Mouse (Mus musculus) liver, embryonic 13.5 days (tissue): ENCODE data around the gene Pdik1l. TPM values are rescaled to one million over a fixed set of nuclear protein-coding genes. Genes with fewer than 3 reads are reported as not detected.

Source experiments
- ATAC-seq: fragments of 200-750 bp; cut with Nextera tagmentation; 2 replicates; pipeline ENCODE4 v1.8.0; 2017; ENCODE audit warnings: low read depth, mild to moderate bottlenecking, moderate number of reproducible peaks, moderate library complexity
- DNase-seq: peaks from one replicate; pipeline ENCODE4 v3.0.0; 2022
- H3K27ac ChIP-seq: fragments of 300-500 bp; sonication (generic); 2 replicates; pipeline ENCODE4 v1.5.1; 2015; ENCODE audit warnings: moderate library complexity, mild to moderate bottlenecking, inconsistent platforms
- H3K27me3 ChIP-seq: fragments of 300-500 bp; sonication (generic); 2 replicates; pipeline ENCODE4 v1.6.1; 2015; ENCODE audit warnings: mild to moderate bottlenecking, inconsistent platforms
- H3K36me3 ChIP-seq: fragments of 300-500 bp; sonication (generic); 2 replicates; pipeline ENCODE4 v1.6.1; 2015; ENCODE audit warnings: mild to moderate bottlenecking, inconsistent platforms
- H3K4me1 ChIP-seq: fragments of 300-500 bp; sonication (generic); replicated peaks from 2 replicates; pipeline ENCODE4 v1.6.1; 2015; ENCODE audit warnings: inconsistent platforms
- H3K4me2 ChIP-seq: fragments of 300-500 bp; sonication (generic); 2 replicates; pipeline ENCODE4 v1.6.1; 2015; ENCODE audit warnings: inconsistent platforms, mild to moderate bottlenecking, moderate library complexity
- H3K4me3 ChIP-seq: fragments of 300-500 bp; sonication (generic); replicated peaks from 2 replicates; pipeline ENCODE4 v1.5.1; 2015; ENCODE audit warnings: mild to moderate bottlenecking, inconsistent platforms
- H3K9ac ChIP-seq: fragments of 300-500 bp; sonication (generic); 2 replicates; pipeline ENCODE4 v1.6.1; 2015; ENCODE audit warnings: mild to moderate bottlenecking, inconsistent platforms
- H3K9me3 ChIP-seq: fragments of 300-500 bp; sonication (generic); replicated peaks from 2 replicates; pipeline ENCODE4 v1.6.1; 2016; ENCODE audit warnings: inconsistent platforms
- WGBS: fragments of 180-500 bp; shearing (Covaris S2); methylation state at CpG from one replicate; pipeline ENCODE4 v1.1.7; 2015; ENCODE audit not compliant: insufficient replicate concordance; 5-methylcytosine and 5-hydroxymethylcytosine counted together
- polyA plus RNA-seq: library from polyadenylated mRNA; unstranded; fragments of >200 nt; fragmentation: Nextera tagmentation; extraction: Ambion mirVana; gene quantifications from 2 replicates; pipeline ENCODE4 v1.2.1, GENCODE M21; 2015

The Pdik1l gene
- polyA plus RNA-seq, 1 experiment from 2014 or later: 12.3 TPM

DNA sequence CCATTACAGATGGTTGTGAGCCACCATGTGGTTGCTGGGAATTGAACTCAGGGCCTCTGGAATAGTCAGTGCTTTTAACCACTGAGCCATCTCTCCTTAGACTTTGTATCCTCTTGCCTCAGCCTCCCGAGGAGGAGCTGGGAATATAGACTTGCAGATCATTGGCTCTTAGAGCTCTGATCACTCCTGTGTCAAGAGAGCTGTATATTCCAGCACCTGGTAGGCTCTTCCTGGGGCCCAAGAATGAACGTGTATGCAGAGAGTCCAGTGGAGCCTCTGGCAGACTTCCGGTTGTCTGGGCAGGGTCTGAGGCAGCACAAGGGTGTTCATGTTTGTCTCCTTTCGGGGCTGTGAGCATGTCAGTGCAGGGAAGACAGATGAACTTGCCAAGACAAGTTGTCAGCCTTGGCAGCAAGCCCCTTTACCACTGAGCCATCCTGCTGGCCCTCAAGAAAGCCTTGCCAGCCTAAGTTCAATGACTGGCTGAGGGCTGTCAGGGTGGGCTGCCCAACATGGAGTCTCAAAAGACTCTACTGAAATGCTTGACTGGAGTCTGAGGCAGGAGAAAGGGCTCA is 26.5 kb upstream of the Pdik1l start:
- Histone ChIP-seq H3K4me1 (no peaks in the 10 kb centered on the region), H3K36me3 (no peaks in the 10 kb centered on the region), H3K27ac (no peak overlapping the region), H3K9me3 (peaks cover 5% of the 10 kb centered on the region), H3K27me3 (0 out of 2 replicates have a peak, but pooled peaks cover 7% of the 10 kb centered on the region), H3K9ac (no peak overlapping the region), H3K4me2 (no peak overlapping the region), H3K4me3 (no peak overlapping the region)
- DNase-seq: no peak
- 56% methylated on average over 4 of the region's 4 CpGs for WGBS
- no peak for ATAC-seq

DNA sequence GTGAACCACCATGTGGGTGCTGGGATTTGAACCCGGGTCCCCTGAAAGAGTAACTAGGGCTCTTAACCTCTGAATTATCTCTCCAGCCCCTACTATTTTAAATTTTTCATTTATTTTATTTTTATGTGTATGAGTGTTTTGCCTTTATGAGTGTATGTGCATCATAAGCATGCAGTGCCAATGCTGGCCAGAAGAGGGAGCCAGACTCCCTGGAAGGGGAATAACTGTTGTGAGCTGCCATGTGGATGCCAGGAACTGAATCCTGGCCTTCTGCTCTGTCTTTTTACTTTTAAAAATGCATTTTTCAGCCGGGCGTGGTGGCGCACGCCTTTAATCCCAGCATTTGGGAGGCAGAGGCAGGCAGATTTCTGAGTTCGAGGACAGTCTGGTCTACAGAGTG is 25.2 kb upstream of the Pdik1l start:
- ATAC-seq (no peak), DNase-seq (no peak)
- Histone ChIP-seq H3K4me1 (no peaks in the 10 kb centered on the region; the same call in 1 of the 2 replicates), H3K36me3 (no peaks in the 10 kb centered on the region), H3K4me3 (no peak overlapping the region), H3K4me2 (no peak overlapping the region), H3K9me3 (peaks cover 5% of the 10 kb centered on the region), H3K9ac (no peak overlapping the region), H3K27me3 (0 out of 2 replicates have a peak, but pooled peaks cover 7% of the 10 kb centered on the region), H3K27ac (no peak overlapping the region)
- WGBS: 80% methylated on average over 6 of the region's 6 CpGs

DNA sequence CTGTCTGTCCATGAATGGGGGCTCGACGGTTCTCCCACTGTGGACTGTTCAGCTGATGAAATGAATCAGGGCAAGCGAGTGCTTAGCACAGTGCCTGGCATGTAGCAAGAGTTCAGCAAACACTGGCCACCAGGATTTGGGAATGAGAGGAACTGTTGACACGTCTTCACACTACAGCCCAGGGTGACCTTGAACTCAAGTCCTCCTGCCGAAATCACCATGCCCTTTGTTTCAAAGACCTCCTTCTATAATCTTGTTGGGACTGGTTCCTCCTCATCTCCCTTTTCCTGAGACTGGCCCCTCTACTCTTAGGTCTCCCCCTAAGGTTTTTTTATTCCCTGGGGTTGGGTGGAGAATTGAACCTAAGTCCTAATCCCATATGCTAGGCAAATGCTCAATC is 24.6 kb upstream of the Pdik1l start:
- DNase-seq: no peak
- WGBS: 78% methylated on average over 5 of the region's 5 CpGs
- 0 out of 2 replicates have a peak, but pooled peaks cover 7% of the 10 kb centered on the region for H3K27me3 ChIP-seq
- no peak for ATAC-seq
- H3K9ac ChIP-seq: no peak overlapping the region
- no peak overlapping the region for H3K4me3 ChIP-seq
- peaks cover 3% of the 10 kb centered on the region for H3K4me1 ChIP-seq
- no peak overlapping the region for H3K4me2 ChIP-seq
- peaks cover 5% of the 10 kb centered on the region for H3K9me3 ChIP-seq
- H3K36me3 ChIP-seq: no peaks in the 10 kb centered on the region
- no peak overlapping the region for H3K27ac ChIP-seq

DNA sequence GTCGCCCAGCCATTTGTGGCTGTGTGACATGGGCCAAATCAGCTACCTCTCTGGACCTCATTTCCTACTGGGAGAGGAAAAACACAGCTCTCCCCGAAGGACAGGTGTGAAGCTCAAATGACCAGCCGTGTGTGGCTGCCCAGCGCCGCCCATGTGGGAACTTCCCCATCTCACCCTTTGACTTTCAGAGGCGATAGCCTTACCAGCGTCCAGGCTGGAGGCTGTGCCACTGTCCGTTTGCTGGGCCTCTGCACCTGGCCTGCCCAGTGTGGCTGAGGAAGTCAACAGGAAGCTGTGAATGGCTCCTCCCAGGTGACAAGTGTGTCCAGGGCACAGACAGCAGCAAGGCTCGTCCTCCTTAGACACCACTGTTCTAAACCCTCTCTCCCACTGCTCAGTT is 24.1 kb upstream of the Pdik1l start:
- no peak overlapping the region for H3K4me2 ChIP-seq
- no peak overlapping the region for H3K27ac ChIP-seq
- no peak overlapping the region for H3K9ac ChIP-seq
- H3K4me1 ChIP-seq: peaks cover 9% of the 10 kb centered on the region
- 69% methylated on average over 9 of the region's 9 CpGs for WGBS
- H3K36me3 ChIP-seq: no peaks in the 10 kb centered on the region
- H3K27me3 ChIP-seq: 0 out of 2 replicates have a peak, but pooled peaks cover 7% of the 10 kb centered on the region
- no peak overlapping the region for H3K4me3 ChIP-seq
- ATAC-seq (no peak), DNase-seq (no peak)
- H3K9me3 ChIP-seq: peaks cover 5% of the 10 kb centered on the region

DNA sequence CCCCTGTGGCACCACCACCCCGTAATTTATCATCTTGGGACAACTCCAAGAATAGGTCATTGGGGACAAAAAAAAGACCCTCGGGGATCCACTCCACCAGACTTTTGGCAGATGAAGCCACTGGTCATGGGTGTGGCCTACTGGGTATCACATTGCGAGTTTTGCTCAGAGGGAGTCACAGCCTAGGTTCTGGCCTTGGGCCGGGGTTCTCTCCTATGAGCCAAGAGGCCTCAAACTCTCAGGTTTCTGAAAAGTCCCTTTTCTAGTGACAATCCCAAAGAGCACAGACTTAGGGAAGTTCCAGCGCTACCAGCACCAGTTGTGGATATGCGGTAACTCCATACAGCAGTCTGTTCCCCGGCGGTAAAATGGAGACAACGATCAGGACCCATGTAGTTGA is 23.0 kb upstream of the Pdik1l start:
- 78% methylated on average over 9 of the region's 9 CpGs for WGBS
- no peak overlapping the region for H3K4me3 ChIP-seq
- no peak overlapping the region for H3K9ac ChIP-seq
- no peaks in the 10 kb centered on the region for H3K36me3 ChIP-seq
- H3K9me3 ChIP-seq: peaks cover 5% of the 10 kb centered on the region
- H3K27ac ChIP-seq: no peak overlapping the region
- ATAC-seq (no peak), DNase-seq (no peak)
- no peaks in the 10 kb centered on the region for H3K27me3 ChIP-seq
- H3K4me2 ChIP-seq: no peak overlapping the region
- peaks cover 10% of the 10 kb centered on the region for H3K4me1 ChIP-seq

DNA sequence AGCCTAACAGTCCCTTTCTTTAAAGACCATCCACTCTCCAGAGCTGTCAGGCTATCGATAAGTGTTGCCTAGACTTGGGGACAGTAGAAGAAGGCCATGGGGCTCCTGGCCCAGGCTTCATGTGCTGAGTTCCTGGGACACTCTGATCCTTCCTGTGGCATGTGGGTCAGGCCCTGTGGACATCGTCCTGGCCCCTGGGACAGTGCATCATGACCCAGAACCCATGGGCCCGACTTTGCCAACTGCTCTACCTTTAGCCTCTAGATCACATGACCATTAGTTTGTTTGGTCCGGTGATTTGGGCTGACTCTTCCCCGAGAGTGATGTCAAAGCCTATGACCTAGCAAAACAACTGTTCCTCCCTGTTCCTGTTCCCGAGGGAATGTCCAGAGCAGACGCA is 22.4 kb upstream of the Pdik1l start:
- WGBS: 69% methylated on average over 7 of the region's 7 CpGs
- Histone ChIP-seq H3K4me1 (peaks cover 10% of the 10 kb centered on the region), H3K27ac (no peak overlapping the region), H3K9me3 (peaks cover 5% of the 10 kb centered on the region), H3K9ac (no peak overlapping the region), H3K27me3 (no peaks in the 10 kb centered on the region), H3K4me2 (no peak overlapping the region), H3K4me3 (no peak overlapping the region), H3K36me3 (no peaks in the 10 kb centered on the region)
- DNase-seq (no peak), ATAC-seq (no peak)

DNA sequence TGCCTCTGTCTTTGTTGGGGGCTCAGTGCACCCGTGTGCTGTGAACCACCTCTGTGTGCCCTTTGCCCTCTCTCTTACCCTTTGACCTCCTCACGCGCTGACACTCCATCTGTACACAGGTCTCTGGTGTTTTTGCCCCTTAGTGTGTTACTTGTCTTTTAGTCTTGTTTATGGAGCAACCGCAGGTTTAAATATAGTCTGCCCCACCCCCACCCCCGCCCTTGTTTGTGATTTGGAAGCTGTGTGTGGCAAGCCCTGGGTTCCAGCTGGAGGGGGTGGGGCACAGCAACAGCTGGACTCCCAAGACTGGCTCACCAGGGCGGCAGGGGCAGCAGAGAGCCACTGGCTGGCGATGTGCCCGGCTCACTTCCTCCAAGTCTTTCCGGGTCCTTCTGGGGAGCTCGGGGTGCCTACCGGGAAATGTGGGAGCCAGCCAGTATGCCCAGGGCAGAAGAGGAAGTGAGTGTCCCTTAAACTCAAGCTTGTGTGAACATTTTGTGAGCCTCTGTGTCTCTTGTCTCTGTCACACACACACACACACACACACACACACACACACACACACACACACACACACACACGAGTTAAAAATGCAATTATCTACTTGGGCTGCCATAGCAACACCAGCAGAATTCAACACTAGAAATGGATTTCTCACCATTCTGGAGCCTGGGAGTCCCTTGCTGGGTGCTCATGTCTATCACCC is 19.8 kb upstream of the Pdik1l start:
- DNase-seq: no peak
- Histone ChIP-seq H3K9ac (no peak overlapping the region), H3K4me2 (peak overlapping the region; percentile 29; the same call in 1 of the 2 replicates), H3K4me1 (peaks cover 10% of the 10 kb centered on the region), H3K4me3 (no peak overlapping the region), H3K36me3 (no peaks in the 10 kb centered on the region), H3K27ac (no peak overlapping the region), H3K27me3 (no peaks in the 10 kb centered on the region), H3K9me3 (no peaks in the 10 kb centered on the region; the same call in 1 of the 2 replicates)
- 13% methylated on average over 12 of the region's 12 CpGs for WGBS
- ATAC-seq: peak; percentile 45; the same call in 1 of the 2 replicates

DNA sequence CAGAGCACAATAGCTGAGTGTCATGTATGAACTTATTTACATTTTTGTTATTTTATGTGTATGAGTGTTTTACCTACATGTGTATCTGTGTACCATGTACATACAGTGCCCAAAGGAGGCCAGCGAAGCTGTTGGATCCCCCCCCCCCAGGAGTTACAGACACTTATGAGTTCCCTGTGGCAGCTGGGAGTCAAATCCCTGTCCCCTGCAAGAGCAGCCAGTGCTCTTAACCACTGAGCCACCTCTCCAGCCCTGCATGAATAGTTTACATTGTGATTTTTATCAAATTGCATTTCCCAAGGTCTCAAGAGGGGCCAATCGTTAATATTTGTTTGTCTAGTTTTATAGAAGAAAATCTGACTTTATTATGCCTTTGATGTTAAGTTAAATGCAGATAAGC is 19.3 kb upstream of the Pdik1l start:
- H3K27ac ChIP-seq: no peak overlapping the region; the same call in 1 of the 2 replicates
- 0 out of 2 replicates have a peak overlapping the region, but pooled peaks have one; percentile 29 for H3K4me2 ChIP-seq
- H3K9ac ChIP-seq: no peak overlapping the region
- no peak for ATAC-seq
- WGBS: 58% methylated on average over 2 of the region's 2 CpGs
- H3K9me3 ChIP-seq: no peaks in the 10 kb centered on the region
- H3K4me1 ChIP-seq: peaks cover 10% of the 10 kb centered on the region
- H3K4me3 ChIP-seq: no peak overlapping the region
- no peaks in the 10 kb centered on the region for H3K36me3 ChIP-seq
- DNase-seq: no peak
- no peaks in the 10 kb centered on the region for H3K27me3 ChIP-seq

DNA sequence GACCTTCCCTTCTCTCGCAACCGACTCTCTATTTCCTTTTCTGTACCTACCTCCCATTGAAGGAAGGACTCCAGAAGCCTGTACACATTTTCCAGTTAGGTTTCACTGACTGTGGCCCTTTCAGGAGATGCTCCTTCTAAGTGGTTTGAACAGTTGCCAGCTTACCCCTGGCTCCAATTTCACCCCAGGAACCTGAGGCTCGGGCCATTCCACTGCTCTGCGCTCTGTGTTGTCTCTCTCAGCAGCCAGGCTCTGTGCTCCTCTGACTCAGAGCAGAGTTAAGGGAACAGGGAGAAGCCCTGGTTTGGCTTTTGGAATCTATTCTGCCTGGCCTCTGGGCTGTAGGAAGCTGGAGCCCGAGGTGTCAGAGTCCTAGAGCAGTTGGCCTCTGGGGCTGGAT is 14.4 kb upstream of the Pdik1l start:
- Histone ChIP-seq H3K36me3 (no peaks in the 10 kb centered on the region), H3K27ac (no peak overlapping the region), H3K4me2 (no peak overlapping the region), H3K9me3 (no peaks in the 10 kb centered on the region), H3K9ac (no peak overlapping the region), H3K27me3 (no peaks in the 10 kb centered on the region), H3K4me3 (no peak overlapping the region), H3K4me1 (peaks cover 5% of the 10 kb centered on the region)
- WGBS: 72% methylated on average over 5 of the region's 5 CpGs
- DNase-seq: no peak
- no peak for ATAC-seq

DNA sequence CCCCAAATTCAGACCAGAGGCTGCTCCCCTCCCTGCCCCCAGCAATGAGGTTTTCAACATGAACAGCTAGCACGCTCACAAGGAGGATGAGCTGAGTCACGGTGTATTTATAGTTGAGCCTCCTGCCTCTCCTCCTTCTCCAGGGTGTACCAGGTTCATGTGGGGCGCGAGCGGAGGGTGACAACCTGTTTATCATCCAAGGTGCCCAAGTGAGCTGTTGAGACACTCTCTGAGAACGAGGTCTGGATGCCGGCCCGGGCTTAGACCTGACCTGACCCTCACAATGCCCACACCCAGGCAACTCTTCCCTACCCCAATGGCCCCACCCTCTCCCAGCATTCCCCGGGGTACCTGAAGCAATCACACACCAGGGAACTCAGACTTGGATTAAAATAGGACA is 12.6 kb upstream of the Pdik1l start:
- no peak for ATAC-seq
- Histone ChIP-seq H3K9ac (no peak overlapping the region), H3K4me3 (no peak overlapping the region), H3K9me3 (no peaks in the 10 kb centered on the region; the same call in 1 of the 2 replicates), H3K4me2 (no peak overlapping the region), H3K27me3 (no peaks in the 10 kb centered on the region), H3K4me1 (no peaks in the 10 kb centered on the region), H3K27ac (no peak overlapping the region), H3K36me3 (no peaks in the 10 kb centered on the region)
- no peak for DNase-seq
- WGBS: 54% methylated on average over 9 of the region's 9 CpGs

DNA sequence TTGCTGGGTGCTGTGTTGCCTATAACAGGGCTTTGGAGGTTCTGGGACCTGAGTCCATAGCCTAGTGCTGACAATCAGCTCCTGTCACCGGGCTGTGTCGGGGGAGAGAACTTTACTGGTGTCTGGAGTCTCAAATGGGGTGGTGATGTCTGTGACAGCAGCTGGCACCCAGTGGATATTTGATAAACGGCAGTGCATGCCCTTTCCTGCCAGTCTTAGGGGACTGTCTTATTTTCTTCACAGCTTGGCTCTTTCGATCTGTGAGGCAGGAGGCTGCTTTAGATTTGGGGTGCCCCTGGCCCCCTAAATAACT is 11.8 kb upstream of the Pdik1l start:
- Histone ChIP-seq H3K4me3 (no peak overlapping the region), H3K27ac (no peak overlapping the region), H3K4me1 (no peaks in the 10 kb centered on the region), H3K27me3 (no peaks in the 10 kb centered on the region), H3K9me3 (no peaks in the 10 kb centered on the region; the same call in 1 of the 2 replicates), H3K4me2 (no peak overlapping the region), H3K9ac (no peak overlapping the region), H3K36me3 (no peaks in the 10 kb centered on the region)
- no peak for ATAC-seq
- 42% methylated on average over 4 of the region's 4 CpGs for WGBS
- no peak for DNase-seq
